Mouse (Mus musculus) left cerebral cortex, postnatal 14 days (tissue): ENCODE data around the gene P4hb. TPM values are rescaled to one million over a fixed set of nuclear protein-coding genes. Genes with fewer than 3 reads are reported as not detected.
"Not testable (repeated sequence)": the region's sequence is repeated elsewhere in the genome, so short reads cannot be mapped to it uniquely, and the experiment has no call there.

ENCODE experiments used
- DNase-seq, 2 experiments: peaks; one replicate each; pipeline ENCODE4 v3.0.0; 2021 to 2022; ENCODE audit warnings: low spot score in 2 of 2, mixed read lengths in 1 of 2
- intact Hi-C: fragments of 180-260 bp; cut with DNase I; formaldehyde crosslinking; loops from one replicate; pipeline ENCODE4 v1.15.1; 2025
- total RNA-seq, 2 experiments: library from RNA; stranded (reverse); gene quantifications; 2 replicates each; pipeline ENCODE4 v1.2.3; 2021

The P4hb gene
- total RNA-seq, 2 experiments from 2014 or later = 125 to 127 TPM

DNA sequence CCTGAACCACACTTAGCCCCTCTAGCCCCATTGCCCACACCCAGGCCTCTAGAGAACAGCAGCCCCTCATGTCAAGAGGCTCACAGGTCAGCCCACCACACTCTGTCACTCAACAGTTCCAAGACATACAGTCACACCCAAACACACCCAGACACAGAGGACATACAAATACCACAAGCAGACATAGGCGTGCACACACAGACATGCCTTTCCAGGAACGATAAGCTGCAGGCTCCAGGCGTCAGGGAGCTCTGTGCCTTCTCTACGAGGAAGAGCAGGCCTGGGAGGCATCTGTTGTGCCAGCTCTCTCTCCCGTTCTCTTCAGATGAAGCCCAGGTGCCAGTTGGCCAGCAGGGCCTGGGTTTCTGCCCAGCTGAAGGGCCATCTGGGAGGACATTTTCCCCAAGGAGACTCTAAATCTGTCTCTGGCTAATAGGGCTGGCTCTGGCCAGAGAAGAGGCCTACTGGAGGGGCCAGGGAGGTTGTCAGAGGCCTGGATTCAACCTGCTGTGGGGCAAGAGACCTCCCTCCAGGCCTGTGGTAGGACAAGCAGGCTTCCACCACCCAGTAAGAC, 52.0 kb downstream of the P4hb start:
- intact Hi-C loops = no loop called here
- no peak for DNase-seq

GRCm38 (mm10) chr11:120520498-120520897, 52.6 kb downstream of the P4hb start:
- DNase-seq = no peak

GRCm38 (mm10) chr11:120519738-120520137, 53.3 kb downstream of the P4hb start:
- intact Hi-C loops = loop anchor here (5.0 to 10.0 kb wide), 3 partner anchors 53 to 255 kb away; partner anchors contain the start of genes P4hb and Pcyt2
- peak in 1 of 2 experiments; percentile 25 for DNase-seq

More at GRCm38 (mm10) chr11:120520498-120520897, 52.6 kb downstream of the P4hb start:
- intact Hi-C loops = no loop called here

- no peak for DNase-seq
- intact Hi-C loops = loop anchor here (5.0 to 10.0 kb wide), 3 partner anchors 54 to 256 kb away; partner anchors contain the start of genes P4hb and Pcyt2
Measured at GRCm38 (mm10) chr11:120518558-120518957, 54.5 kb downstream of the P4hb start.

DNA sequence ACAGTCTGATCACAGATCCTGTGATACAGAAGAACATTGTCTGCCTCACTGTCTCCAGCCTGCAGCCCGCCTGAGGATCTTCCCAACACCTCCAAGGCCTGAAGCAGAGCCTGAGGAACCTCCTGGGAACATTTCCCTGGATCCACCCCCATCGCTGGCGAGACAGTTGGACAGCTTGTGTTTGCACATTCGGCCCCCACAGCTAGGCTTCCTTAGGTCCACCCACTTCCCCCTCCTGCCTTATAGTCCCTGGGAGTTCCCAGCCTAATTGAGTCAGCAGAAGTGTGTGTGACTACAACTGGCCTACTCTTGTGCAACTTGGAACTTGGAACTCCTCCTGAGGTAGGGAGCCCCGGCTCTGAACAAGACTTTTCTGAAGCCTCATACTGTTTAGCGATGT, 55.0 kb downstream of the P4hb start:
- DNase-seq = peak; percentile 82 to 89
- intact Hi-C loops = loop anchor here (5.0 to 10.0 kb wide), 3 partner anchors 54 to 257 kb away; partner anchors contain the start of genes P4hb and Pcyt2

GRCm38 (mm10) chr11:120517147-120517546, 55.9 kb downstream of the P4hb start:
- no peak for DNase-seq
- intact Hi-C loops = loop anchor here (5.0 to 10.0 kb wide), 3 partner anchors 55 to 258 kb away; partner anchors contain the start of genes P4hb and Pcyt2

- intact Hi-C loops = loop anchor here (5.0 to 10.0 kb wide), 3 partner anchors 57 to 259 kb away; partner anchors contain the start of genes P4hb and Pcyt2
- peak; percentile 77 to 88 for DNase-seq
Measured at GRCm38 (mm10) chr11:120515611-120516010, 57.4 kb downstream of the P4hb start.

- intact Hi-C loops = loop anchor here (10.0 kb wide), 1 partner anchor 261 kb away; no protein-coding TSS in a partner anchor
- DNase-seq = not testable (repeated sequence)
Measured at GRCm38 (mm10) chr11:120514262-120514661, 58.8 kb downstream of the P4hb start.

- DNase-seq = no peak
- intact Hi-C loops = loop anchor here (10.0 kb wide), 1 partner anchor 262 kb away; no protein-coding TSS in a partner anchor
Measured at GRCm38 (mm10) chr11:120512790-120513453, 60.1 kb downstream of the P4hb start.

DNA sequence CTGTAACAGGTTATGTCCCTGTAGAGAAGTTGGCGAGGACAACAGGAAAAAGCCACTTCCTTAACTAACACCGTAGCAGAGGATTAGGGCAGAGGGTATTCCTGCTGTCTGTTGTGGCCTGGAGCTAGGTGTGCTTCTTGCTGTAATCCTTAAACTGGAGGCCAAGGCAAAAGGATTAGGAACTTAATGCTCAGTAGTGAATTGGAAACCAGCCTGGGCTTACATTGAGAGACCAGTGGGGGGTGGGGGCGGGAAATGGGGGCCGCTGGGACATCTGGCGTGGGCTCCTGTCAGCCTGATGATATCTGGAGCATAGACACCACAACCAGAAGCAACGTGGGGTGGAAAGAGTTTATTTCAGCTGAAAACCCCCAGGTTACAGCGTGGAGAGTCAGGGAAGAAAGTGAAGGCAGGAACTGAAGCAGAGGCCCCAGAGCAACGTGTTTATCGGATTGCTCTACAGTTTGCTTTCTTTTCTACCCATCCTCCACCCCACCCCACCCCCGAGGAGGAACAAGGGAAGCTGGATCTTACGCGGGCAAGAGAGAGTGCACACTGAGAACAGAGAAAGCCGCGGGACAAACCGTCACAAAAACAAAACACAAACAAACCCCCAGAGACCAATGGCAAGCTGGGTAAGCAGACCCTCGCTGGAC, 62.5 kb downstream of the P4hb start:
- no peak for DNase-seq
- intact Hi-C loops = loop anchor here (10.0 kb wide), 1 partner anchor 264 kb away; no protein-coding TSS in a partner anchor

Other genes with a start within 250 kb of the P4hb start
- gene Actg1, start 224.7 kb downstream of the P4hb start, total RNA-seq = 1,000 to 10,000 TPM; 1,748 to 1,778 TPM
- gene Fscn2, start 211.7 kb downstream of the P4hb start, total RNA-seq = under 1 TPM in 1 of 2 experiments, not detected in 1; 0.80 TPM
- 10 to 100 TPM; 30.4 to 35.9 TPM for gene Faap100, start 194.5 kb downstream of the P4hb start, total RNA-seq
- 10 to 100 TPM; 67.8 to 71.3 TPM for gene Nploc4, start 135.5 kb downstream of the P4hb start, total RNA-seq
- gene Tspan10, start 130.6 kb downstream of the P4hb start, total RNA-seq = 1 to 10 TPM in 1 of 2 experiments, not detected in 1; 3.6 TPM
- gene Pde6g, start 119.8 kb downstream of the P4hb start, total RNA-seq = under 1 TPM; 0.40 TPM
- 10 to 100 TPM; 13.0 to 14.7 TPM for gene Oxld1, start 115.2 kb downstream of the P4hb start, total RNA-seq
- gene Ccdc137, start 115.1 kb downstream of the P4hb start, total RNA-seq = 10 to 100 TPM; 23.1 TPM
- 10 to 100 TPM; 59.5 to 60.1 TPM for gene Arl16, start 105.6 kb downstream of the P4hb start, total RNA-seq
- gene Mrpl12, start 88.6 kb downstream of the P4hb start, total RNA-seq = 10 to 100 TPM; 74.6 to 78.2 TPM
- 10 to 100 TPM; 19.2 to 22.3 TPM for gene Slc25a10, start 81.4 kb downstream of the P4hb start, total RNA-seq
- under 1 TPM; 0.17 to 0.18 TPM for gene Gcgr, start 42.6 kb downstream of the P4hb start, total RNA-seq
- 100 to 1,000 TPM in 1 of 2 experiments, 10 to 100 TPM in 1; 95.9 to 101 TPM for gene Mcrip1, start 23.5 kb downstream of the P4hb start, total RNA-seq
- not detected for gene Ppp1r27, start 22.1 kb downstream of the P4hb start, total RNA-seq
- 100 to 1,000 TPM; 397 to 401 TPM for gene Arhgdia, start 8.4 kb upstream of the P4hb start, total RNA-seq
- 10 to 100 TPM; 65.4 to 72.9 TPM for gene Alyref, start 25.1 kb upstream of the P4hb start, total RNA-seq
- gene Anapc11, start 25.2 kb upstream of the P4hb start, total RNA-seq = 100 to 1,000 TPM in 1 of 2 experiments, 10 to 100 TPM in 1; 99.6 to 100 TPM
- 1 to 10 TPM in 1 of 2 experiments, under 1 TPM in 1; 0.97 to 1.0 TPM for gene Npb, start 35.2 kb upstream of the P4hb start, total RNA-seq
- 100 to 1,000 TPM; 131 to 134 TPM for gene Pcyt2, start 44.7 kb upstream of the P4hb start, total RNA-seq
- gene Sirt7, start 52.0 kb upstream of the P4hb start, total RNA-seq = 10 to 100 TPM; 34.7 to 42.4 TPM
- gene Mafg, start 60.3 kb upstream of the P4hb start, total RNA-seq = 10 to 100 TPM; 84.3 to 94.3 TPM
- 1 to 10 TPM; 3.8 to 4.0 TPM for gene Pycr1, start 70.5 kb upstream of the P4hb start, total RNA-seq
- 1 to 10 TPM; 5.9 to 6.0 TPM for gene Myadml2, start 74.9 kb upstream of the P4hb start, total RNA-seq
- 1 to 10 TPM; 5.7 to 8.9 TPM for gene Notum, start 87.9 kb upstream of the P4hb start, total RNA-seq
- 10 to 100 TPM; 50.0 to 59.5 TPM for gene Aspscr1, start 99.7 kb upstream of the P4hb start, total RNA-seq
- 10 to 100 TPM; 26.8 to 30.2 TPM for gene Cenpx, start 140.5 kb upstream of the P4hb start, total RNA-seq
- gene Lrrc45, start 140.7 kb upstream of the P4hb start, total RNA-seq = 10 to 100 TPM; 57.2 to 60.1 TPM
- 10 to 100 TPM; 92.2 to 99.5 TPM for gene Rac3, start 148.2 kb upstream of the P4hb start, total RNA-seq
- 1 to 10 TPM; 5.7 to 7.8 TPM for gene Dcxr, start 154.0 kb upstream of the P4hb start, total RNA-seq
- gene Cbr2, start 158.9 kb upstream of the P4hb start, total RNA-seq = 1 to 10 TPM; 1.5 to 3.0 TPM
- gene Hmga1b, start 189.5 kb upstream of the P4hb start, total RNA-seq = 10 to 100 TPM; 25.9 to 30.1 TPM
- 10 to 100 TPM; 75.3 to 79.6 TPM for gene Rfng, start 211.0 kb upstream of the P4hb start, total RNA-seq
- 100 to 1,000 TPM; 141 to 144 TPM for gene Gps1, start 211.0 kb upstream of the P4hb start, total RNA-seq
- 10 to 100 TPM; 44.2 to 49.0 TPM for gene Dus1l, start 223.2 kb upstream of the P4hb start, total RNA-seq